Mouse (Mus musculus) WW6 (cell line): ENCODE results near the gene Gng3.
A peak's percentile ranks its signal among the peaks of the same experiment; 100 is the strongest.
"Not testable (repeated sequence)": the region's sequence is repeated elsewhere in the genome, so short reads cannot be mapped to it uniquely, and the experiment has no call there.

Source experiments
- DNase-seq: peaks from one replicate; pipeline ENCODE4 v3.0.0-alpha.2; 2013; ENCODE audit warnings: low read depth, low spot score

The Gng3 gene

GRCm38 (mm10) chr19:8839103-8839907 lies at the start of gene Gng3:
Gene Gng3, minus strand, starts transcription at chr19:8839194.
- no peak for DNase-seq

- DNase-seq = no peak
These were observed 48.8 kb upstream of the Gng3 start for GRCm38 (mm10) chr19:8887585-8888463.

DNA sequence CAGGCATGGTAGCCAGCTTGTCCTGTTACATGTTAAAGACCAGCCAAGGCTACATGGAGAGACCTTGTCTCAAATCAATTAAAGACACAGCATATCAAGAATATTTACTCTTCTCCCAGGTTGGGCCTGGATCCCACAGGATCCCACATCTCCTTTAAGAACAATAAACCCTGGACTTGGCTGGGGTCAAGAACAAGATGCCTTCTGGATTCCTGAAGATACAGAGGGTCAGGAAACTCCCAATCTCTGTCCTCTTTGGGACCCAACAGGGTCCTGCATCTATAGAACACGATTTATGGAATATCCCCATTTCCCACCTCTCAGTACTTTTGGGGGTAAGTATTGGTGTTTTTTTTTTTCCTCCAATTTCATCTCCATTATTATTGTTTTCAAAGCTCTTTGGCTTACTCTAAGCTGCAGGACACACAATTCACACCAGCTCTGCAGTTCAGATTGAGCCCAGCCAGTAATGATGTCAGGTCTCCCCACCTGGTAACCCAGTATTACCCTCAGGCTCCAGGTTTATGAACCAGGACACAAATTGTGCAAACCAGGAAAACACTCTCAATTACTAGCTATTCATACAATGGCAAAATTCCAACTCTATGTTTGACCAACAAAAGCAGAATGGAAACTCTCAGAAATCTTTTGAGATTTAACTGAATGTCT lies 48.1 kb upstream of the Gng3 start:
- no peak for DNase-seq

DNA sequence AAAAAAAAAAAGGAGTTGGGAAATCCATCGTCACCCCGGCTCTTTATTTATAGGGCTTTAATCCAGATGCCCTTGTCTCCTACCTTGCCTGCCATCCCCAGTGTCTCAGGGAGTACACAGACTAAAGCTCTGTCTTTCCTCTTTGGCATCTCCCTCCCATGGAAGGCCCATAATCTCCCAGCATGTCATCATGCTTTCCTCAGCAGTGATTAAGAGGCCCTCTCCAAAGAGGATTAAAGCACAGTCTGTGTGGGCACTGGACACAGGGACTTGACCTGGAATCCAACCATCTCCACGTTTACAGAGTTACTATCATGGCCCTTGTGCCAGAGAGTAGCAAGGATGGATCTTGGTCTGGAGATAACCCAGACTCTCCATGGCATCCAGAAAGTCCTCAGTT lies 44.6 kb upstream of the Gng3 start, which contains the start of the genes Lbhd1 and Gm49403:
TSS of gene Lbhd1 (plus strand) at position 117 of the 400 bp plus-strand sequence.
TSS of gene Gm49403 (plus strand) at position 315 of the 400 bp plus-strand sequence.
- DNase-seq = no peak

- no peak for DNase-seq
These were observed 42.0 kb upstream of the Gng3 start for GRCm38 (mm10) chr19:8881034-8881392.

DNA sequence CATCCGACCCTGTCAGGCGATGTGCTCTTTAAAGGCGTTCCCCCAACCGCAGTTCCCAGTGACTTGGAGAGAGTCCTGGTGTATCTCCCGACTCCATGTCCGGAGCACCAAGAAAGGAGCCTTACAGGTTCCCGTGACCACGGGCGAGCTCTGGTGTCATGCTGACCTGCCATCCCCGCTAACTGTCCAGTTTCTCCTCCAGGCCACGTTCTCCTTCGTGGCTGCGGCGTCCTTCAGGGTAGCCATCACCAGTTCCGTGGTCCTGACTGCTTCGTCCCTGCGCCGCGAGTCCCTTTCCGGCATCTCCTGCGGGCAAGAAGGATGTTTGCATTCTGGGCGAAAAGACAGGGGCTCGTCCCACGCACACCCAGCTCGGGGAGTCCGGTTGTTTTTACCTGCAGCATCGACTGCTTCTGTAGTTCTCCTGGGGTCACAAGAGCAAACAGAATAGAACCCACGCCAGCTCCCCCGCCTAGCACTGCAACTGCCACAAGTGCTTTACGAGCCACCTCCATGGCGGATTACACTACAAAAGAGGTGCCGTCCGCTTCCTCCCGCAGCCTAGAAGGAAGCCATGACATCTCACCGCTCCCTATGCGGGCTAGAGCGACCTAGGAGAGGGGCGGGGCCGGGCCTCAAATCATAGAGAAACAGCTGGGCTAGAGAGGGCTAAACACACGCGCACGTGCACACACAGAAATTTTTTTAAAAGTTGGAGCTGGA lies 41.5 kb upstream of the Gng3 start, which contains the start of gene Uqcc3:
TSS of gene Uqcc3 (minus strand) at position 613 of the 723 bp plus-strand sequence.
- no peak for DNase-seq

- no peak for DNase-seq
These were observed 36.0 kb upstream of the Gng3 start for GRCm38 (mm10) chr19:8875031-8875430.

- DNase-seq = no peak
These were observed 33.4 kb upstream of the Gng3 start for GRCm38 (mm10) chr19:8872266-8872840.

- DNase-seq = peak; percentile 92
These were observed 32.5 kb upstream of the Gng3 start, which contains the start of gene Ubxn1 for GRCm38 (mm10) chr19:8871267-8872186. Gene Ubxn1, plus strand, starts transcription at chr19:8871496.

DNA sequence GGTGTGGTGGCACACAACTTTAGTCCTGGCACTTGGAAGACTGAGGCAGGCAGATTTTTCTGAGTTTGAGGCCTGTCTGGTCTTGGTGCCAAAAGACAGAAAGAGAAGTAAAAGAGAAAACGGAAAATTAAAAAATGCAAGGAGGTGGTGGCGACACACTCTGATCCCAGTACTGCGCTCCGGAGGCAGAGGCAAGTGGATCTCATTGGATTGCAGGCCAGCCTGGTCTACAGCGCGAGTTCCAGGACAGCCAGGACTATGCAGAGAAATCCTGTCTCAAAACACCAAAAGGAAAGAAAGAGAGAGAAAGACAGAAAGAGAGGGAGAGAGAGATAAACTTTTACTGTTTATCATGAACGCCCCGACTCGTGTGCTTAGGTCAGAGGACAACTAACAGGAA lies 31.8 kb upstream of the Gng3 start:
- DNase-seq = no peak

GRCm38 (mm10) chr19:8870381-8870780 lies 31.4 kb upstream of the Gng3 start:
- DNase-seq = not testable (repeated sequence)

DNA sequence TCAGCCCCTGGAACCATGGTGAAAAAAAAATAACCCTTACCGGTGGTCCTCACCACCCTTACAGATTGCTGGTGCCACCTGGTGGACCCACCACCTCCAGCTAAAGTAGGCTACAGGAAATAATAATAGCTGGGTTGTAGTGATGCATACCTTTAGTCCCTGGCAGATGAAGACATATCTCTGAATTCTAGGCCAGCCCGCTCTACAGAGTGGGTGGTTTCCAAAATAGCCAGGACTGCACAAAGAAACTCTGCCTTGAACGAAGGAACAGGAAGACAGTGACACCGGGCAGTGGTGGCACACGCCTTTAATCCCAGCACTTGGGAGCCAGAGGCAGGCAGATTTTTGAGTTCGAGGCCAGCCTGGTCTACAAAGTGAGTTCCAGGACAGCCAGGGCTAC lies 25.3 kb upstream of the Gng3 start:
- no peak for DNase-seq

GRCm38 (mm10) chr19:8859018-8859417 lies 20.0 kb upstream of the Gng3 start:
- DNase-seq = no peak

GRCm38 (mm10) chr19:8857689-8858088 lies 18.7 kb upstream of the Gng3 start:
- DNase-seq = no peak

GRCm38 (mm10) chr19:8853117-8853516 lies 14.1 kb upstream of the Gng3 start:
- no peak for DNase-seq

DNA sequence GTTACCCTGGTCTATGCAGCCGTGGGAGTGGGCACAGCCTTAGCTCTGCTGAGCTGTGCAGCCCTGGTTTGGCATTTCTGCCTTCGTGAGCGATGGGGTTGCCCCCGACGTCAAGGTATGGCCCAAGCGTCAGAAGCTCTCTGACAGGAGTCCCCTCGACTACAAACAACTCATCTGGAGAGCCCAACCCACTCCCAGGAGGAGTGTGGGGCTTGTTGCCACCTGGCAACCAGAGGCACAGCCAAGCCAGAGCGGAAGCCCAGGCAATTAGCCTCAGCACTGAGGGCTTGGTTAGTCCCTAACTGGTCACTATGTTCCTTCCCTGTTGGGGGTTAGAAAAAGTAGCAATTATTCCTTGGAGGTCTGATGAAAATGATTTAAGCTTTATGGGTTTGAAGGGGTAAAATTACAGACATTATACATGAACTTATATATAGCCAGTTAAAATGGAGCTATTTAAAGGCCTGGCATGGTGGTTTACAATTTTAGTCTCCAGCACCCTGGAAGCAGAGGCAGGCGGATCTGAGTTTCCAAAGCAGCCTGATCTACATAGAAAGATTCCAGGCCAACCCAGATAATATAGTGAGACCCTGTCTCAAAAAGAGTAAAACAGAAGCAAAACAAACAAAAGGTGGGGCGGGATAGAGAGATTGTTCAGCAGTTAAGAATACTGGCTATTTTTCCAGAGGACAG lies 13.4 kb upstream of the Gng3 start:
- no peak for DNase-seq

- DNase-seq = no peak
These were observed 12.6 kb upstream of the Gng3 start for GRCm38 (mm10) chr19:8851639-8852038.

DNA sequence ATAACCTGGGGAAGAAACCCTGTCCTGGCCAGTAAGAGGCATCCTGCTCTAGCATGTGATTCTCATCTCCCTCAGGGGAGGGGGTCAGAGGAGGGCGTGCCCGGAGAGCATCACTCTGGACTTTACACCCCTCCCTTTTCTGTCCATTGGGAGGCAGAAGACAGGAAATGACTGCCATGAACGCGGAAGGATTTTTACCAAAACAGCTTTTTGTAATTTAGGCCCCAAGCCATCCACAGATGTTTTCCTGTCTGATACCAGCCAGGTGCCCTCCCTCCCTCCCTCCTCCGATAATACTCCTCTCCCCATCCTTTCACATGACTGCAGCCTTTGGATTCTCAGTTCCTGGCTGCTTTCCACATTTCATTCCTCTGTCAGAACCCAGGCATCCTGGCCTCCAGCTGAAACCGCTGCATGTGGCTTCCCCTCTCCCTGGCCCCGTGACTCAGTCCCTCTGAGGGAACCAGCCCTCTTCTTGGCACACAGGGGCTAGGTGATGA lies 11.5 kb upstream of the Gng3 start, which contains the start of gene Lrrn4cl:
TSS of gene Lrrn4cl (plus strand) at position 367 of the 500 bp plus-strand sequence.
- DNase-seq = no peak

- DNase-seq = no peak
These were observed 9.4 kb upstream of the Gng3 start for GRCm38 (mm10) chr19:8848356-8848755.
